Mouse (Mus musculus): ENCODE results near the gene Gm47429.

- no peak for TF ChIP-seq CTCF (IDR thresholded peaks at IDR 0.05; ENCODE audit: control insufficient read depth, insufficient read depth, insufficient read length)
- TF ChIP-seq MAX (IDR thresholded peaks at IDR 0.05) = no peak
- no peak for TF ChIP-seq MYOD1 (IDR thresholded peaks at IDR 0.05; ENCODE audit: control insufficient read depth, insufficient read length, low read depth)
- no peak for TF ChIP-seq USF1 (IDR thresholded peaks at IDR 0.05; ENCODE audit: low read depth)
These were observed 26.1 kb downstream of the Gm47429 start, which contains the start of gene Fbxw17 for GRCm38 (mm10) chr13:50417389-50418183.

Data from C2C12 (cell line).